Mouse (Mus musculus) heart, adult 9 months (tissue): ENCODE results near the gene Nhlh1.
A peak's percentile ranks its signal among the peaks of the same experiment; 100 is the strongest.

Experiments used
- DNase-seq, 2 experiments: peaks; one replicate each; pipeline ENCODE4 v3.0.0; 2022; ENCODE audit warnings: low spot score in 2 of 2

Gene Nhlh1

GRCm38 (mm10) chr1:172057491-172057921 is at the start of gene Nhlh1:
Nhlh1 (minus strand) TSS chr1:172057573.
- DNase-seq: no peak

- DNase-seq: no peak
These were observed 47.7 kb upstream of the Nhlh1 start for GRCm38 (mm10) chr1:172105101-172105500.

- DNase-seq: no peak
These were observed 46.2 kb upstream of the Nhlh1 start for GRCm38 (mm10) chr1:172103619-172104018.

DNA sequence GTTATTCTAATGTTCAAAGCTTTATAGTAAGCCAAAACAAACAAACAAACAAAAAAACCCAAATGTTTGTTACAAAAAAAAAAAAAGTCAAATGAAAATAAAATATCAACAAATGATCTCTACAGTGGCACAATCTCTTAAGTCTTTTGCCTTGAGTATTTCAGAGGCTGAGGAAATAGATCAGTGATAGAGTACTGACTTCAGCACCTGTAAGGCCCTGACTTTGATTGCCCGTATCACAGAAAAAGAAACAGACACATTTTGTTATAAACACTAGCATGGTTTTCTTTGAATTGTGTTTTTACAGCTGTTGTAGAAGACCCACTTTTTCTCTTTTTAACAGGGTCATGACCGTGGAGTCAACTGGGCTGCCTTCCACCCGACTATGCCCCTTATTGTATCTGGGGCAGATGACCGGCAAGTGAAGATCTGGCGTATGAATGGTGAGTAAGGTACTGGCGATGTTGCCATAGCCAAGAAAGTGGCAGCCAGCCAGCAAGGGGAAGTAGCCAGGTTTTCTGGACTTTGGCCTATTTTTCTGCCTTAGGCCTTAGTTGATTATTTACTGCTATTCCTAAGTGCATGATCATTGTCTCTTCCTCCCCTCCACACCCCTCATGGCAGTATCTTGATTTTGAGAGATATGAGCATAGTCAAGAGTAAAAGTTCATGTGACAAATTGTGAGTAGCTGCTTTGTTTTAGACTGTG is 42.1 kb upstream of the Nhlh1 start:
- DNase-seq: no peak

- no peak for DNase-seq
These were observed 37.8 kb upstream of the Nhlh1 start for GRCm38 (mm10) chr1:172095202-172095601.

GRCm38 (mm10) chr1:172094295-172094694 is 36.9 kb upstream of the Nhlh1 start:
- no peak for DNase-seq

- DNase-seq: peak; percentile 19 to 25
These were observed 36.1 kb upstream of the Nhlh1 start for GRCm38 (mm10) chr1:172093522-172093921.

DNA sequence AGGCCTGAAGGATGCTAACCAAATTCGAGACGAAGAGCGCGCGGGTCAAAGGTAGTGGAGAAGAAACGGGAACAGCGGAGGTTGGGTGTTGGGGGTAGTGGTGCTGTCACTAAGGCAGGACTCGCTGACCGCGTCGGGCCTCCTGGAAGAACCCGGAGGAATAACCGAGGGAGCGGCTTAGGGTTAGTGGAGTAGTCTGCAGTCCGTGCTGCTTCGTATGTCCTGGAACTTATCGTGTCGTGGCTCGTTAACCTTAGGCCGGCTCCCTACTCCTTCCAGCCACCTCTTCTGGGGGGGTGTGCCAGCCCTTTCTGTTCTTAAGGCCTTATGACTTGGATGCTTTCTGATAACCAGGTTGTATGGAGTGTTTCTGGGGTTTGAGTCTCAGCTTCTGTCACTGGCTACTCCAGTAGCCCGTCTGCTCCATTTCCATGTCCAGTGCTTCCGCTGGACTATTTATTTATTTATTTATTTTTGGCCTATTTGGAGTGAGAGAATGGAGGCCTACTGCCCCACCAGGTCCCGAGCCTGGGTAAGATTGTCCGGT is 25.6 kb upstream of the Nhlh1 start:
- no peak for DNase-seq

- peak; percentile 93 to 96 for DNase-seq
These were observed 24.9 kb upstream of the Nhlh1 start, which contains the start of the genes Copa and Ncstn for GRCm38 (mm10) chr1:172082101-172082898. Copa (plus strand) TSS chr1:172082529. Ncstn (minus strand) TSS chr1:172082795.

GRCm38 (mm10) chr1:172077981-172078380 is 20.6 kb upstream of the Nhlh1 start:
- no peak for DNase-seq

DNA sequence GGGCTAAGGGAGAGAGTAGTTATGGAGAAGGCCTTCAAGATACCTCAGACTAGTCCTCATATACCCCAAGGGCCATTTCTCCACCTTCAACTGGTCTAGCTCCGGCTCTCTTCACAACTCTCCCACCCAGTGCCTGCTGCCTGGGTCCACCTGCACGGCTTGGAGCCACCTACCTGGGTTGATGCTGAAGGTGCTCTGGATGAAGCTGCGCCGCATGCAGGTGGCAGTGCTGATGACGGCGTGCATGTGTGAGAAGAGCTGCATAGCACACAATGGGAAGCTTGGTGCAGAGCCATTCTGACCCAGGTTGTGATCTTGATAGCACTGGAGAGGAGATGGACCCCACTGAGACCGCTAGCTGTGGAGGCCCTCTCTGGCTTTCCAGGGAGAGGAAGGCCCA is 15.2 kb upstream of the Nhlh1 start:
- no peak for DNase-seq

DNA sequence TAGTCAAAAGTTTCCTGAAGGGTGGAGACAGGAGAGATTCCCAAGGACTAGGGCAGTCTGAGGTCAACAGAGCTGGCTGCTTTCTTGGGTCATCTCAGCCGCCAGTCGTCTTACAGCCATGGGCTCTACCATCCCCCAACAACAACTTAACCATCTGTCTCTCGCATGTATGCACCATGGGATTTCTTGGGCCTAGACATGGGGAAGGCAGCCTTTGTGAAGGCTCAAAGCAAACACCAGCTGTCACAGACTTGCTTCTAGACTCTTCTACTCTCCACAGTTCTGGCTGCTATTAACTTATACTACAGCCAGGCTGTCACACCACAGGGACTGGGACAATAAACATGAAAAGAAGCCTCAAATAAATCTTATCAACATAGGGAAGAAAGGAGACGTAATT is 14.2 kb upstream of the Nhlh1 start:
- no peak for DNase-seq

DNA sequence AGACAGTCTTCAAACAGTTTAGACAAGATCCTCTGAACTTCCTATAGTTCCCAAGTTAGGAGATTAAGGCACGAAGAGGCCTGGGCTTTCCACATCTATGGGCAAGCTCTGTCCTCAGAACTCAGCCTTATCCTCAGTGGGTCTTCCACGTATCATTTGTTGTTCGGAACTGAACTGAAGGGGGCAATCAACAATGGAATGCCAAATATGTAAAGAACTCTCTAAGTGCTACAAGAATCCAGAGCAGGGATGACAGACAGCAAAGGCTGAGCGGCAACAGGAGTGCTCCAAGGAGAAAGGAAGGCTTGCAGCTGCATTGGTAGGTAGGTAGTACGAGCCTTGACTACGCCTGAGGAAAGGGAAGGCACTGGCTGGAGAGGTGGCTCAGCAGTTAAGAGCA is 12.9 kb upstream of the Nhlh1 start:
- DNase-seq: no peak

DNA sequence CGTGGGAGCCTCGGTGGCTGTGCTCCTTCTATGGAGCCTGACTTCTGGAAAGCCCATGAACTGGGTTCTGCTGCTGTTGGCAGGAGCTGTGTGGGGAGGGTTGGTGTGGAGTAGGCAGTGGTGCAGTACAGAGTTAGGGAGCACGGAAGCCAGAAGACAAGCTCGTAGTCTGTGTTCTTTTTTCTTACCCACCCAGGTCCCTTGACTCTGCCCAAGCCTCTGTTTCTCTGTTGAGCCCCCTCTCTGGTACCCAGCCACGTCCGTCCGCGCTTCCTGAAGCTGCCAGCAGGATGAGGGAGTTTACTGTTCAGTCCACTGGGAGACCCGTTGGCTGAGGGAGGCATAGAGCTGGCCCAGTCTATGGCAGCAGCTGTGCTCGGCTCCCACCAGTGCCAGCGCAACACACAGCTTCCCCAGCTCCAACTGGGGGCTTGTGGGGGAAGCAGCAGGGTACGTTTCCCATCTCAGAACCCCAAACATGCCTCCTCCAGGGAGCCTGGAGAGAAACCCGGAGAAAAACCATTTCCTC is 7.3 kb upstream of the Nhlh1 start:
- DNase-seq: no peak

- no peak for DNase-seq
These were observed 6.1 kb upstream of the Nhlh1 start for GRCm38 (mm10) chr1:172063291-172064023.

GRCm38 (mm10) chr1:172062101-172062500 is 4.7 kb upstream of the Nhlh1 start:
- DNase-seq: no peak

- DNase-seq: no peak
These were observed 3.8 kb upstream of the Nhlh1 start for GRCm38 (mm10) chr1:172061217-172061616.

- no peak for DNase-seq
These were observed 3.3 kb upstream of the Nhlh1 start for GRCm38 (mm10) chr1:172060659-172061058.

GRCm38 (mm10) chr1:172058874-172059273 is 1.5 kb upstream of the Nhlh1 start:
- DNase-seq: no peak

DNA sequence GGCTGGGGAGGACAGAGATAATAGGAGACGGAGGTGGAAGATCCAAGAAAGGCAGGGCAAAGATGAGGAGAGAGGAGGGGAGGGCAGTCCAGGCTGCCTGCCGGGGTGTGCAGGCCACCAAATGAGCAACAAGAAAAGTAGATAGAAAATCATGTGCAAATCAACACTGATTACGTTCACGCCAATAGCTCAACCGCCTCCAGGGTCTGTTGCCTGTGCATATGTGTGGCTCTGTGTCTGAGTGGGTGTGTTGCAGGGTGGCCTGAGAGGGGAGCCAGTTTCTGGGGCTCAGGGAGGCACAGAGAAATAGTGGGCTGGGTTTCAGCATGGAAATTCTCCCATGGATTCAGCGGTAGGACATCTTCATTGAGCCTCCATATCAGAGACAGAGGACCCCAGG is 948 bp upstream of the Nhlh1 start:
- DNase-seq: no peak

GRCm38 (mm10) chr1:172056251-172056650 is 1.1 kb downstream of the Nhlh1 start:
- no peak for DNase-seq
